Mouse (Mus musculus): Measurements from ENCODE around the gene Ankrd33b. TPM values are rescaled to one million over a fixed set of nuclear protein-coding genes. Genes with fewer than 3 reads are reported as not detected.

Ankrd33b gene
- total RNA-seq, 2 experiments from 2014 or later = 22.9 to 32.0 TPM

DNA sequence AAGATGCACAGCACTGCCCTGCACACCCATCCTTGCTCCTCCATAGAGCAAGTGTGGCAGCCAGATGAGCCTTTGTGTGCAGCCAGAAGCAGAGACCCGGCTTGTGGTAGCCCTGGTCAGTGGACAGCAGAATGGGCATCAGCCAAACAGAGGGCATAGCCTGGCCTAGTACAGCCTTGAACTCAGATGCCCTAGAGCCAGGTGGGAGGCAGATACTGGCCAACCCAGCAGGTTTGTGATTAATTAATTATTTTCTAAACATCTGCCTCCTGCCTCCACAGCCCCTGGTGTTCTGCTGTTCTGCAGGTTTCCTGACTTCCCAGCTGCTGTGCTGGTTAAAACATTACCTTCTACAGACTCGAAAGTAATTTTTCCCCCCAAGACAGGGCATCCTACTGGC lies 88.4 kb downstream of the Ankrd33b start:
- no peak for DNase-seq
- intact Hi-C loops (cut with DNase I) = no loop called here

DNA sequence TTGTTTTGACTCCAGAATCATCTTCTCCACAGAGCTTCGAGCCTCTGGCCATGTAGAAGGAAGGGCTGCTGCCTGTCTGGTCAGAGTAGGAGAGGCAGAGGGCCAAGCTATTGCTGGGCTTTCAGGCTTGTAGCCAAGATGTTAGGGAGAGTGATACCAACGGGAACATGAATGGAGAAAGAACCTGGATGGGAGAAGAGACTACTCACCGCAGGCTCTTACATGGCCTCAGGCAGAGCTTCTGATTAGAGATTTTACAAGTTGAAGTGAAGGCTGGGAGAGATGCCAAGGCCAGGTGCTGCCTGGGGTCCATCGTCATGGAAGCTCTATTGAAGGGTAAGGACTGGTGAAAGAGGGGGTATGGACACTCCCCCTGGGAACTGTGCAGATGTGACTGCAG lies 89.4 kb downstream of the Ankrd33b start:
- intact Hi-C loops (cut with DNase I) = no loop called here
- no peak for DNase-seq

DNA sequence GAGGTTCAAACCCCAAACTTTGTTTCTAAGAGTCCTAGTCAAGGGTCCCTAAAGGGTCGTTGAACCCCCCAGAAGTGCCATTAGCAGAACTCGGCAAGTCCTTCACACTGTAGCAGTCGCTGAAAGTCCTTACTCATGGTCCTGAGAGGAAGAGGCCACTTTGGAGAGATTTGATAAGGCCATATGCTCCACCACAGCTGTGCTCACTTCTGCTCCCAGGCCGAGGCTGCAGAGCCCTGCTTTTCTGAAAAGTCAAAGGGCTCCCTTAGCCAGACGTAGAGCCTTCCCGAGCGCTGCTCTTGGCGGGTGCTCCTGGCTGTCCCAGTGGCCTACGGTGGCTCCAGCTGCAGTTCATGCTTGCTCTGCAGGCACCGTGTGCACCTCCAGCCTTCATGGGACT lies 94.0 kb downstream of the Ankrd33b start:
- no peak for DNase-seq
- intact Hi-C loops (cut with DNase I) = no loop called here

- DNase-seq = no peak
These were observed 94.8 kb downstream of the Ankrd33b start for GRCm38 (mm10) chr15:31272695-31273094.

GRCm38 (mm10) chr15:31269558-31269957 lies 98.0 kb downstream of the Ankrd33b start:
- no peak for DNase-seq
- intact Hi-C loops (cut with DNase I) = loop anchor here (10.0 kb wide), 1 partner anchor 845 kb away; no protein-coding TSS in a partner anchor

More at GRCm38 (mm10) chr15:31272695-31273094, 94.8 kb downstream of the Ankrd33b start:
- intact Hi-C loops (cut with DNase I) = no loop called here

GRCm38 (mm10) chr15:31268148-31268547 lies 99.4 kb downstream of the Ankrd33b start:
- intact Hi-C loops (cut with DNase I) = loop anchor here (10.0 kb wide), 1 partner anchor 843 kb away; no protein-coding TSS in a partner anchor

DNA sequence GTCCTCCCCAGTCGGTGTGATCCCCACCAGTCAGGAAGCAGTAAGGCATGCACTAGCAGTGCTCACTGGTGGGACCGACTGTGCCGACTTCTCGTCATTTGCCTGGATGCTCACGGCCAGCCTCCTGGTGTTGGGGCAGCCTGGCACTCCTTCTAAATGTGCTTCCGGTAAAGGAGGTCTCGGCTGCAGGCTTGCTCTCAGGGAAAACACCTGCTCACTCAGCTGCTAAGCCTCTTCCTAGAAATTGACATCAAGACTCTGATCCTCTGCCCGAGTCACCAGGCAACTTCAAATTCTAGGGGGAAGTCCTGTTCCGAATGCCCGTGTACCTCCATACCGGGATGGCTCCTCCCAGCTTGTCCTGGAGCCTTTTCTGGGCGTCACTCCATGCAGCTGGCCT lies 101.7 kb downstream of the Ankrd33b start:
- DNase-seq = no peak
- intact Hi-C loops (cut with DNase I) = loop anchor here (2.0 to 10.0 kb wide), 2 partner anchors 339 to 841 kb away; no protein-coding TSS in a partner anchor

More at GRCm38 (mm10) chr15:31268148-31268547, 99.4 kb downstream of the Ankrd33b start:
- DNase-seq = no peak

- no peak for DNase-seq
- intact Hi-C loops (cut with DNase I) = loop anchor here (2.0 to 10.0 kb wide), 2 partner anchors 339 to 841 kb away; no protein-coding TSS in a partner anchor
These were observed 102.1 kb downstream of the Ankrd33b start for GRCm38 (mm10) chr15:31265404-31265803.

DNA sequence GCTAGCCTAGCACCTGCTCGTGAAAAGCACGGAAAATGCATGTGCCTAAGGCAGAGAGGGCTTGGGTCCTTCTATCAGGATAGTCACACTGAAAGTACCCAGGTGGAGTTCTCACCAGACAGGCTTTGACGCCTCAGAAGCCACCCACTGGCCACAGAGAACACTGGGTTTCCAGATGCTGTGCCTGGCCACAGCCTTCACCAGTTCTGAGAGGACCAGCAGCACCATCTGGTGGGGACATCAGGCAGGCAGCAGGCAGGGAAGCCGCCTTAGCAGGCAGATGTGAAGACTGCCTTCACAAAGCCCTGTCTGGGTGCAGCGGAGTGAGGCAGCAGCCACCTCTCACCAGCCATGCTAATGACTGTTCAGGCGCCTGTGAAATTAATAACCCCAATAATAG lies 102.7 kb downstream of the Ankrd33b start:
- peak; percentile 73 to 75 for DNase-seq
- intact Hi-C loops (cut with DNase I) = loop anchor here (2.0 to 10.0 kb wide), 3 partner anchors 338 to 1233 kb away; no protein-coding TSS in a partner anchor

DNA sequence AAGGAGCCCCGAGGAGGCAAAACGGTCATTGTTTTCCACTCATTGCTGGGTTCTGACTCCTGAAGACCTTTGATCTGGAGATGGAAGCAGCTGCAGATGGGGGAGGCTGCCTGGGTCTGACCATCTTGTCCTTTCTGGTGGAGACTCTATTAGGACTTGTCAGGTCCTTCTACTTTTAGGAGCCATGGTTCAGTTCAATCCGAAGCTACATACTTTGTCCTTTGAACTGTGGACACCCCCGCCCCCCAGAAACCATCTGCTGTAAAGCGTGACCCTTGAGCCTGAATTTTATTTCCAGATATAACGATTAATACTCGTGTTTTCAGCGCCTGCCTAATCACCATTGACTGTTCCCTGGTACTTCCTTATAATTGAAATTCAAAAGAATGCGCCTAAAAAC lies 105.2 kb downstream of the Ankrd33b start:
- no peak for DNase-seq
- intact Hi-C loops (cut with DNase I) = loop anchor here (5.0 to 10.0 kb wide), 2 partner anchors 838 to 1230 kb away; no protein-coding TSS in a partner anchor

GRCm38 (mm10) chr15:31261094-31261493 lies 106.4 kb downstream of the Ankrd33b start:
- DNase-seq = no peak
- intact Hi-C loops (cut with DNase I) = loop anchor here (5.0 to 10.0 kb wide), 2 partner anchors 836 to 1229 kb away; no protein-coding TSS in a partner anchor

GRCm38 (mm10) chr15:31258693-31259439 lies 108.7 kb downstream of the Ankrd33b start:
- no peak for DNase-seq
- intact Hi-C loops (cut with DNase I) = no loop called here

DNA sequence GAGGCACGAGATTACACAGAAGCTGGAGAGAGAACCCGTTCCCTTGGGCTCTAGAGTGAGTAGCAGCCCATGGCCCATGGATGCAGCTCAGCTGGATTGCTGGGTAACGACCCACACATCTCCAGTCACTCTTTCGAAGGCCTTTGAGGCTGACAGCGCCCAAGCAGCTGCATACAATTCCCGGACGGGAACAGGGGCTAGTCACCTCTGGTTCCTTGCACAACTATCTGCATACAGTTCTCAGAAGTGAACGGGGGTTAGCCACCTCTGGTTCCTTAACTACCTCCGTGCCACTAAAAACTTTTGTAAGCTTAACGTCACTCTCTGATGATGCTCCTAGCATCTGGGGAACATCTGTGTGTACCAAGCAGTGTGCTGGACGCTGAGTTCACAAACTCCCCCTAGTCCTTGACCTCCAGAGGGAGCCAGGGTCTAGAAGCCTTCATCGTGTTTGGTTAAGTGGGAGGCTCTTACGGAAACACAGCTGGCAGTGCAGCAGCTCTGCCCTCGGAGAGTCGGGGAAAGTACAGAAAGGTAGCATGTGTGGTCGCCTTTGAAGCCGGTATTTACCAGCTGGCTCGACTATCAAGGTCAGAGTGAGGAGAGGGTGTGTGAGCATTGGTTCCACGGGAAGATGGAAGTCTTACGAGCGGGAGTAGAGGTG lies 109.4 kb downstream of the Ankrd33b start:
- intact Hi-C loops (cut with DNase I) = no loop called here
- DNase-seq = no peak

DNA sequence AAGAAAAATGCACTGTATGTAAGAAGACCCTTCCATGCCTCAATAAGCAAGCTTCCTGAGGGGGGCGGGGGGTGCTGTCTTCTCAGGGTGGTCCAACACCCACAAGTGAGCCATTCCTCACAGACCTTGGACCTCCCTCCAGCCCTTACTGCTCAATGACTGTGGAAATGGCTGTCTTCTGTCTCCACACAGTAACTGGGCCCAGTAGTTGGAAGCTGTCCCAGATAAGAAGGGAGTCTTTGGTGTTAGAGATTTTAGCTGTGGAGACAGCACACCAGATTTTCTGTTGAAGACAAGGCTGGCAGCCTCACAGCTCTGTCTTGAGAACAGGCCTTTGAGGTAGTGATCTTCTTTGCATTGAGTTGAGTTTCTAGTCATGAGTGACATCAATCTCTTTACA lies 110.2 kb downstream of the Ankrd33b start:
- DNase-seq = no peak
- intact Hi-C loops (cut with DNase I) = no loop called here

GRCm38 (mm10) chr15:31255762-31256161 lies 111.8 kb downstream of the Ankrd33b start:
- no peak for DNase-seq
- intact Hi-C loops (cut with DNase I) = no loop called here

- no peak for DNase-seq
- intact Hi-C loops (cut with DNase I) = no loop called here
These were observed 112.5 kb downstream of the Ankrd33b start for GRCm38 (mm10) chr15:31254939-31255535.

GRCm38 (mm10) chr15:31253963-31254362 lies 113.6 kb downstream of the Ankrd33b start:
- intact Hi-C loops (cut with DNase I) = no loop called here
- no peak for DNase-seq

DNA sequence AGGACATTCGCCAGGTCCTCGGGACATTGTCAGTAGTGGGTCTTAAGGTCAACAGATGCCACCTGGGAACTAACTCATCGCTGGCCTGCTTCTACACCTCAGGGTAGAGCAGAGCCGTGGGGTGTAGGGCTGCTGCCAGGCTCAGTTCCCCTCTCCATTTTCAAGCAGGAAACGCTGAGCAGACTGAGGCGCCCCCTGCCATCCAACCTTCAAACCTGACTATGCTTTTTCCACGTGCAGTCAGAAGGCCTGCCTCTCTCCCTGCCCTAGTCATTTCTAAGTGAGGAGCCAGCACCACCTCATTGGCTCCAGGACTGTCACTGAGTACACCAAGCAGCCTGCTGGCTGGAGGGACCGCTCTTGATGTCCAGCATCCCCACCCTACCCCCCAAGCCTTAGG lies 114.1 kb downstream of the Ankrd33b start:
- intact Hi-C loops (cut with DNase I) = no loop called here
- DNase-seq = no peak

DNA sequence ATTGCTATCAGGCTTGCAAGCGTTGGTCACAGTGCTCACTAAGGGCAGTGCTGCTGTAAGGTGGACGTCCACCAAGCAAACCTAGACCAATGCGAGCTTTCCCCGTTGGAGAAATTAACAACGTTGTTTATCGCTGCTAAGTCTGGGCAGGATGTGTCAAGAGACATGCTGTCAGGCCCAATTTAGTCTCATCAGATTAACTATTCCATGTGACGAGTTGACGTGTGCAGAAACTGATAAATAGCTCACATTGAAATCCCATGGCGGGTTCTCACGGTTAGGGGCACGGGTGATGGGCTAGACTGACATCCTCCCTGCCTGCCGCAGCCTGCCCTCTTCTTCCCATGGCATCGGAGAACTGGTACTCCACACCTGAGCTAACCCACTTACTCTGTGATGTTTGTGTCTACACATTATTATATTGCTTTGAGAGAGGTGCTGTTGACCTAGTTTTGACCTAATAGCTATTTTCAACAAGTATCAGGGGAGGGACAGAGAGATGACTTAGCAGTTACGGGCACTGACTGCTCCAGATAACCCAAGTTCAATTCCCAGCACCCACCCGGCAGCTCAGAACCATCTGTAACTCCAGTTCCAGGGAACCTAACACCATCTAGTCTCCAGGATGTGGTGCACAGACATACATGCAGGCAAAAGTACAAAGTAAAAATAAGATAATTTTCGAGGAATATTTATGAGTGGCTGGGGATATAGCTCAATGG lies 114.8 kb downstream of the Ankrd33b start:
- intact Hi-C loops (cut with DNase I) = no loop called here

GRCm38 (mm10) chr15:31251189-31251588 lies 116.3 kb downstream of the Ankrd33b start:
- no peak for DNase-seq
- intact Hi-C loops (cut with DNase I) = no loop called here

More for the DNA sequence above, 114.8 kb downstream of the Ankrd33b start:
- DNase-seq = no peak

All from heart, postnatal 36 days (tissue).